Mouse (Mus musculus) heart, postnatal 0 days (tissue): ENCODE measurements at regions not wholly inside any gene's neighbourhood (a gene's known extent, or its start where the extent isn't known, plus 50 kb on each side); places are given as distances from the start of the nearest gene placed in this dataset.

Experiments
- ATAC-seq: fragments of 200-750 bp; cut with Nextera tagmentation; 2 replicates; pipeline ENCODE4 v1.8.0; 2017; ENCODE audit warnings: low read depth, moderate number of reproducible peaks, moderate library complexity; ENCODE audit not compliant: insufficient read depth
- DNase-seq: peaks from one replicate; pipeline ENCODE4 v3.0.0-alpha.2; 2016; ENCODE audit warnings: low spot score
- H3K27ac ChIP-seq: fragments of 300-500 bp; sonication (generic); 2 replicates; pipeline ENCODE4 v1.5.1; 2014; ENCODE audit warnings: low read depth, mild to moderate bottlenecking
- H3K27me3 ChIP-seq: fragments of 300-500 bp; sonication (generic); 2 replicates; pipeline ENCODE4 v1.6.1; 2014; ENCODE audit warnings: low read length, mixed read lengths; ENCODE audit not compliant: control insufficient read depth, insufficient read depth
- H3K36me3 ChIP-seq: fragments of 300-500 bp; sonication (generic); replicated peaks from 2 replicates; pipeline ENCODE4 v1.6.1; 2014; ENCODE audit warnings: low read length, mixed read lengths; ENCODE audit not compliant: control insufficient read depth, insufficient read depth
- H3K4me1 ChIP-seq: fragments of 300-500 bp; sonication (generic); 2 replicates; pipeline ENCODE4 v1.6.1; 2014; ENCODE audit warnings: antibody characterized with exemption; ENCODE audit not compliant: control insufficient read depth, insufficient read depth
- H3K4me2 ChIP-seq: fragments of 300-500 bp; sonication (generic); 2 replicates; pipeline ENCODE4 v1.6.1; 2014; ENCODE audit warnings: low read depth, mild to moderate bottlenecking, low read length, moderate library complexity
- H3K4me3 ChIP-seq: fragments of 300-500 bp; sonication (generic); 2 replicates; pipeline ENCODE4 v1.5.1; 2014; ENCODE audit warnings: low read depth, low read length
- H3K9ac ChIP-seq: fragments of 300-500 bp; sonication (generic); replicated peaks from 2 replicates; pipeline ENCODE4 v1.6.1; 2014; ENCODE audit warnings: low read depth, low read length, mixed read lengths
- H3K9me3 ChIP-seq: fragments of 300-500 bp; sonication (generic); replicated peaks from 2 replicates; pipeline ENCODE4 v1.6.1; 2016; ENCODE audit warnings: low read length; ENCODE audit not compliant: control insufficient read depth
- CTCF ChIP-seq: IDR thresholded peaks from 2 replicates; pipeline ENCODE4 v1.5.1; 2016; ENCODE audit warnings: antibody characterized with exemption, control low read depth, low read depth
- EP300 ChIP-seq: IDR thresholded peaks from 2 replicates; pipeline ENCODE4 v1.6.1; 2016; ENCODE audit warnings: antibody characterized with exemption, low read depth
- WGBS: fragments of 180-500 bp; shearing (Covaris S2); extraction: QIAGEN DNeasy Blood & Tissue Kit; methylation state at CpG from one replicate; pipeline ENCODE4 v1.1.7; 2014; 5-methylcytosine and 5-hydroxymethylcytosine counted together

GRCm38 (mm10) chr12:69474141-69474915 is 102.1 kb upstream of the Gm9887 start:
- no peaks in the 10 kb centered on the region for H3K9me3 ChIP-seq
- H3K36me3 ChIP-seq, result no peaks in the 10 kb centered on the region
- H3K4me3 ChIP-seq, result no peak overlapping the region
- no peak overlapping the region for H3K9ac ChIP-seq
- TF ChIP-seq CTCF, result no peak
- no peak for TF ChIP-seq EP300
- ATAC-seq, result no peak
- peak overlapping the region; percentile 5; the same call in 1 of the 2 replicates for H3K4me2 ChIP-seq
- no peak for DNase-seq
- 55% methylated on average over 14 of the region's 14 CpGs for WGBS
- peak overlapping the region; percentile 58 for H3K27ac ChIP-seq
- H3K27me3 ChIP-seq, result no peaks in the 10 kb centered on the region
- H3K4me1 ChIP-seq, result peaks cover 25% of the 10 kb centered on the region

GRCm38 (mm10) chr12:69473379-69474057 is 101.3 kb upstream of the Gm9887 start:
- no peak overlapping the region for H3K4me2 ChIP-seq
- peak overlapping the region; percentile 58 for H3K27ac ChIP-seq
- H3K4me1 ChIP-seq, result peaks cover 25% of the 10 kb centered on the region
- ATAC-seq, result no peak
- no peak for TF ChIP-seq CTCF
- no peak for TF ChIP-seq EP300
- no peak overlapping the region for H3K9ac ChIP-seq
- H3K27me3 ChIP-seq, result no peaks in the 10 kb centered on the region
- 78% methylated on average over 13 of the region's 13 CpGs for WGBS
- no peak overlapping the region for H3K4me3 ChIP-seq
- no peak for DNase-seq
- no peaks in the 10 kb centered on the region for H3K9me3 ChIP-seq
- no peaks in the 10 kb centered on the region for H3K36me3 ChIP-seq

- ATAC-seq (0 out of 2 replicates have a peak, but pooled peaks have one; percentile 28), DNase-seq (peak; percentile 50)
- Histone ChIP-seq H3K27me3 (no peaks in the 10 kb centered on the region), H3K4me3 (no peak overlapping the region), H3K4me1 (peaks cover 25% of the 10 kb centered on the region), H3K4me2 (no peak overlapping the region), H3K9me3 (no peaks in the 10 kb centered on the region), H3K9ac (no peak overlapping the region), H3K27ac (no peak overlapping the region), H3K36me3 (no peaks in the 10 kb centered on the region)
- TF ChIP-seq EP300 (no peak), CTCF (no peak)
- 73% methylated on average over 9 of the region's 9 CpGs for WGBS
Observed at GRCm38 (mm10) chr12:69472912-69473311, 100.7 kb upstream of the Gm9887 start.

GRCm38 (mm10) chr12:69471876-69472275 is 99.6 kb upstream of the Gm9887 start:
- WGBS, result 48% methylated on average over 5 of the region's 5 CpGs
- H3K27me3 ChIP-seq, result no peaks in the 10 kb centered on the region
- no peak for ATAC-seq
- no peaks in the 10 kb centered on the region for H3K36me3 ChIP-seq
- H3K4me3 ChIP-seq, result no peak overlapping the region
- H3K9me3 ChIP-seq, result no peaks in the 10 kb centered on the region
- peaks cover 25% of the 10 kb centered on the region for H3K4me1 ChIP-seq
- H3K4me2 ChIP-seq, result no peak overlapping the region
- no peak for TF ChIP-seq CTCF
- no peak for TF ChIP-seq EP300
- no peak overlapping the region for H3K27ac ChIP-seq
- no peak for DNase-seq
- no peak overlapping the region for H3K9ac ChIP-seq

- no peak for TF ChIP-seq EP300
- TF ChIP-seq CTCF, result no peak
- no peak overlapping the region for H3K4me2 ChIP-seq
- H3K4me3 ChIP-seq, result no peak overlapping the region
- DNase-seq, result no peak
- H3K9ac ChIP-seq, result no peak overlapping the region
- no peak overlapping the region for H3K27ac ChIP-seq
- no peaks in the 10 kb centered on the region for H3K27me3 ChIP-seq
- ATAC-seq, result no peak
- 72% methylated on average over 6 of the region's 6 CpGs for WGBS
- no peaks in the 10 kb centered on the region for H3K9me3 ChIP-seq
- no peaks in the 10 kb centered on the region for H3K36me3 ChIP-seq
- peaks cover 12% of the 10 kb centered on the region for H3K4me1 ChIP-seq
Observed at GRCm38 (mm10) chr12:69469004-69469403, 96.7 kb upstream of the Gm9887 start.
